Mouse (Mus musculus): ENCODE results near the gene Tbccd1.
A peak's percentile ranks its signal among the peaks of the same experiment; 100 is the strongest.
"Not testable (repeated sequence)": the region's sequence is repeated elsewhere in the genome, so short reads cannot be mapped to it uniquely, and the experiment has no call there.

Gene Tbccd1

DNA sequence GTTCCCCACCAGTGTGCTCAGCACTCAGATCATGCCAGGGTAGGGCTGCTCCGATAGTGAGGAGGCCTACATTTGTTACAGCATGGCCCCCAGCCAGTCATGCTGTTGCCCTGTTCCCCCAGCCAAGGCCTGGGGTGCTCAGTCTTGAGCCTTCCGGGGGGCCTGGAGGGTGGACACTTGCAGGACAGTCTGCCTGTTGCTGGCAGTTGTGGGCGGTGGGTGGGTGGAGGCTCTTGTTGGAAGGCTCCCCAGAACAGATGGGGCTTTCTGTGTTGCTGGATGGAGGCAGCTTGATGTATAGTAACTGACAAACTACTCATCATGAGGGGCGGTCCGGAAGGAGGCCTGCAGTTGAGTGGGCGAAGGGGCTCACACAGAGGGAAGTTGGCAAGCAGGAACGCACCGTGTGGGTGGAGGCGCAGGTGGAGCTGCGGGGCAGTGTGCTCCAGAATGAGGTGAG, 67.5 kb downstream of the Tbccd1 start:
- no peak for DNase-seq (ENCODE audit: low read depth, low spot score)

DNA sequence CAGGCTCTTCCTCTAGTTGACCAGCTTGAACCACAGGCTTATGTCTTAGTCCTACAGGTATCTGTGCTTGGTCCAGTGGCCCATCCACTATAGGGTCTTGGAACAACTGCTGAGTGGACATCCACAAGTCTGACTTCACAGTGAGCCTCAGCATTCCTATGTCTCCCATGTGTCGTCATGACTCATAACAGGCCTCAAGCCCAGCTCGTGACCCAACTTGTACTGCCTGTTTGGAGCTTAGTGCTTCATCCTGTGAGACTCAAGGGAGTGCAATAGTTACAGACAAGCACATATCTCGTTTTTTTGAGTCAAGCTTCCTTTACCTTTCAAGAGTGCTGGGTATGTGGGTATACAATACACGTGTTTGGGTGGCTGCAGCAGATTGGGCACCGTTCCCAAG, 74.8 kb downstream of the Tbccd1 start:
- DNase-seq (ENCODE audit: low read depth, low spot score): no peak

DNA sequence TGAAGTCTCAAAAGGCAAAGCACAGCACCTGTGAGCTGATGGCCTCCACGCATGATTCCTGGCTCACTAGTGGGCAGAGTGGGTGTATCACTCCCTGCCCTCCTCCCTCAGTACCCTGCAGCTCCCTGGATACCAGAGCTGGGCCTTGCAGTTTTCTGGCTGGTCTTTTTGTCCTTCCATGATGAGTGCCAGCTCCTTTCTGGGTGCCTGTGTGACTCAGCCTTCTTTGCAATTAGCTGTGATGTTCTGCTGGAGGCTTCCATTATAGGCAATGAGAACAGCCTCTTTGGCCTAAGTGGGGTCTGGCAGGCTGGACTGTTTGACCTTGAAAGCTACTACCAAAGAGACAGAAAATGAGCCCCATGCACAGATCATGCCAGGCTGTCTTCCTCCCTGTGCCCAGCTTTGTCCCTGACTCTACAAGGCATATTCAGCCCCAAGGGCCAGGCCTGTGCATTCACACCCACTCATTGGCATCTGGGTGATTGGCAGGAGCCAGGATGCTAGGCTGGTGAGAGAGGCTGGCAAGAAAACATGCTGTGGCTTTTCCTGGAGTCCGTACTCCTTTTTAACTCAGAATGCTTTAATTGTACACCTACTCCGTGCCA, 78.1 kb downstream of the Tbccd1 start:
- DNase-seq (ENCODE audit: low read depth, low spot score): no peak

DNA sequence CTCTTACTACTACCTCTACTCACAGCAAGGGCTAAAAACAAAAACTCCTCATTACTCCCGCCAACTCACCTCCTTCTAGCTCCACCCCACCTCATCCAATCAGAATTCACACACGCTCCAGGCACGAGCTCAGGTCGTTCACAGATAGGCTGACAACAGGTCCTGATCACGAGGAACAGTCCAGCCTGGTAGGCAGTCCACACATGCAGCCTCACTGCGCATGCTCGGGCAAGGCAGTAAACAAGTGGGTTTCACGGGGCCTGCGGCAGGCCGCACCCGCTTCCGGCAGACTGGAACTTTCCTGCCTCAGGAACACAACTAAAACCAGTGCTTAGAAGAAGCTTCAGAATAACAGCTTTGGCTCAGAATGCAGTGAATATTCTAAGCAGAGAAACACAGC, 79.2 kb downstream of the Tbccd1 start:
- not testable (repeated sequence) for DNase-seq (ENCODE audit: low read depth, low spot score)

DNA sequence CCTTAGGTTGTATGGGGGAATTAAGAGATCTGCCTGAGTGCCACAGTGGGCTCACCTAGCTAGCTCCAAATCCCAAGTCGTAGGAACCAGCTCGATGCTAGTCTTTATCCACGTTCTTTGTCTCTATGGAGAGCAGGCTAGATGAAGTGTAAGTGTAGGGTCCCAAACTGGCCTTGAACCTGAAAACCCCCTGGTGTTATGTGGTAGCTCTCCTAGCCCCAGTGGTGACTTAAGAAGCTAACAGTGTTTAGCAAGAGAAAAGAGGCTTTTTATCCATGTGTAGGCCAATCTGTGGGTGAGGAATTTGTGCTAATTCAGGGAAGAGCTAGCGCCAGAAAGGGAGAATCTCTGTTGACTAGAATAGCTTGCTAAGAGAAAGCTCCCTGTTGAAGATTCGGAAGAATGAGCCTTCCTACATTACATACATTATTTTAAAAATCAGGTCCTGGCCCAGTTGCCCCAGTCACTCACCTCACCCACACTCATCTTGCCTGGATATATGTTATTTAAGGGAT, 81.9 kb downstream of the Tbccd1 start:
- no peak for DNase-seq (ENCODE audit: low read depth, low spot score)

DNA sequence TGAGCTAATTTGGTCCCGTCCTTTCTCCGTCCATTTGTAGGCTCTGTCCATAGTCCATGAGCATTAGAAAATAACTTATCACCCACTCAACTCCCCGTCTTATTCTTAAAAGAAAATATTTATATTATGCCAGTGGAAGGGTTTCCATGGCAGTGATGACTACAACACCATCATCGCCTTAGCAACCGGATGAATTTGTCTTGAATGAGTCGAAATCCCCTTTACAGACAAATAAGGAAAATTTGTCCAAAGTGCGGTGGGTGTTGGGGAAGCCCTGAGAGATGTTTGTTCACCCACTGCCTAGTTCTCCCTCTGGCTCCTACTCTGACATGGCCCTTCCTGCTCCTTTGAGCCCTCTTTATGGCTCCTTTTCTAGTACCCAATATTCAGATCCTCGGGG, 88.8 kb downstream of the Tbccd1 start:
- DNase-seq (ENCODE audit: low read depth, low spot score): no peak

DNA sequence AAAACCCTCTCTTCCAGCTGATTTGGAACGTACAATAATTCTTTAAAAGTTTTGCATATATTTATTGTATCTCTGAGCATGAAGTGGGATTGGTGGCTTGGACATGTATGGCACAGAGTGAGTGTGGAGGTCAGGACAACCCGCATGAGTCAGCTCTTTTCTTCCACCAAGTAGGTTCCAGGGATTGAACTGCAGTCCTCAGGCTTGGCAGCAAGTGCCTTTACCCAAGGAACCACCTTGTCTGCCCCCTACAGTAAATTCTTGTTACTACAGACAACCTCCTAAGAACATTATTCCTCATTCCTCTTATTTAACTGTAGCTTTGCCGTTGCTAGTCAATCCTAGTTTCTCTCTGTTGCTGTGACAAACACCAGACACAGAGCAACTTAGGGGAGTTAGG, 90.1 kb downstream of the Tbccd1 start:
- no peak for DNase-seq (ENCODE audit: low read depth, low spot score)

DNA sequence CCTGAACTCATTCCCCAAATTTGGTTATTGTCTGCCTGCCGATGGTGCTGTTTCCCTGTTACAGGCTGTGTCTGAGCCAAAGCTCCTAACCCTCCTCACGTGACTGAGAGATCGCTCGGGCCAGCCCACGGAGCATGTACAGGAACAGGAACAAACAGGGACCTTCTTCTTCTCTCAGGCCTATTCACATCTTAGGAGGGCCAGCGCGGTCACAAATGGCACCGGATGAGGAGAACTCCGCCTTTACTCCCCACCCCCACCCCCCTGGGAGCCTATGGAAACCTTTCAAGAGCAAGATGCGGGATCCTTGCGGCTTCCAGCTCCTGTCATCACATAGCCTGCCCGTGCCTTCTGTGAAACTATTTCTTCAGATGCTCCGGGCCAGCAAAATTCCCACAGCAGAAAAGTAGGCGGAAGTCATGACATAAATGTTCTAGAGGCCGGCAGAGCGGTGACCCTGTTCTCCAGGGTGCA, 90.7 kb downstream of the Tbccd1 start:
- peak; percentile 27 for DNase-seq (ENCODE audit: low read depth, low spot score)

DNA sequence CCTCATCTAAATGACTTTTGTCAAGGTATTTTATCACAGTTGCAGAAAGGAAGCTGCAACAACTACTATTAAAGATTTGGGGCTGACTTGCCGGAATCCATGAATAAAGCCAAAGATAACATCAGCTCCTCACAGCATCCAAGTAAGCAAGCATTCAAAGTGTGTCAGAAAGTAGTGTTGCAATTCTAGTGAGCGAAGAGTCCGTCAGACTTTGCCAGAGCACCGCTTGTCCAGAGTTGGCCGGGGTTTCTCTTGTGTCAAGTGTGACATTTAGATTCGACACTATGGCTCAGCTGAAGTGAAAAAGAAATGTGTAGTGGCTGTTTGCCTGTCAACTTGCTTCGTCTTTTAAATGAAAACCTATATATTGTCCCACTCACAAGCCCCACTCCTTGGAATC, 91.9 kb downstream of the Tbccd1 start:
- peak; percentile 17 for DNase-seq (ENCODE audit: low read depth, low spot score)
